Mouse (Mus musculus) left cerebral cortex, postnatal 4 days (tissue): Measurements from ENCODE around the gene Dok1. TPM values are rescaled to one million over a fixed set of nuclear protein-coding genes. Genes with fewer than 3 reads are reported as not detected.

Experiments
- DNase-seq: peaks from one replicate; pipeline ENCODE4 v3.0.0-alpha.2; 2022
- intact Hi-C: fragments of 180-260 bp; cut with DNase I; formaldehyde crosslinking; loops from one replicate; pipeline ENCODE4 v1.15.1; 2025
- microRNA-seq: library from miRNA; unstranded; fragments of <30 nt; microRNA quantifications from one replicate; pipeline ENCODE4 v1.2.0, GENCODE M21; 2022
- total RNA-seq, 2 experiments: library from RNA; stranded (reverse); gene quantifications; 2 replicates each; pipeline ENCODE4 v1.2.3; 2021

The Dok1 gene
- total RNA-seq, 2 experiments from 2014 or later: 0.76 to 1.7 TPM

GRCm38 (mm10) chr6:82987411-82987971, 45.8 kb downstream of the Dok1 start:
- DNase-seq: no peak
- intact Hi-C loops: no loop called here

Small RNA genes lying within 50 kb of the gene (microRNA-seq; reads per million reads assigned to microRNA genes)
- not detected for gene Mir7040

Other genes with a start within 250 kb of the Dok1 start
- 10 to 100 TPM; 51.3 to 54.0 TPM for gene Sema4f, start 93.7 kb downstream of the Dok1 start, total RNA-seq
- gene M1ap, start 86.6 kb downstream of the Dok1 start, total RNA-seq: under 1 TPM in 1 of 2 experiments, not detected in 1; 0.44 TPM
- 1 to 10 TPM; 3.2 to 3.6 TPM for gene Loxl3, start 702 bp upstream of the Dok1 start, total RNA-seq
- 10 to 100 TPM; 94.8 to 98.5 TPM for gene Aup1, start 21.1 kb upstream of the Dok1 start, total RNA-seq
- 10 to 100 TPM; 66.1 to 70.5 TPM for gene Htra2, start 21.8 kb upstream of the Dok1 start, total RNA-seq
- under 1 TPM; 0.62 to 0.84 TPM for gene Dqx1, start 24.4 kb upstream of the Dok1 start, total RNA-seq
- not detected for gene Tlx2, start 36.8 kb upstream of the Dok1 start, total RNA-seq
- gene Pcgf1, start 44.4 kb upstream of the Dok1 start, total RNA-seq: 10 to 100 TPM; 16.8 to 23.3 TPM
- not detected for gene Lbx2, start 52.9 kb upstream of the Dok1 start, total RNA-seq
- 10 to 100 TPM; 12.0 to 18.4 TPM for gene Ccdc142, start 68.1 kb upstream of the Dok1 start, total RNA-seq
- gene Gm42688, start 68.1 kb upstream of the Dok1 start, total RNA-seq: 10 to 100 TPM in 1 of 2 experiments, 1 to 10 TPM in 1; 9.7 to 11.3 TPM
- 10 to 100 TPM; 58.4 to 60.7 TPM for gene Mrpl53, start 75.6 kb upstream of the Dok1 start, total RNA-seq
- gene Mogs, start 82.0 kb upstream of the Dok1 start, total RNA-seq: 10 to 100 TPM; 27.2 to 33.2 TPM
- gene Wbp1, start 88.1 kb upstream of the Dok1 start, total RNA-seq: 10 to 100 TPM; 60.3 to 68.7 TPM
- 10 to 100 TPM; 24.9 to 26.4 TPM for gene Ino80b, start 92.0 kb upstream of the Dok1 start, total RNA-seq
- gene Rtkn, start 102.0 kb upstream of the Dok1 start, total RNA-seq: 10 to 100 TPM; 12.3 to 15.2 TPM
- 10 to 100 TPM; 20.1 to 24.3 TPM for gene Wdr54, start 122.9 kb upstream of the Dok1 start, total RNA-seq
- 10 to 100 TPM; 13.3 to 16.9 TPM for gene 1700003E16Rik, start 122.9 kb upstream of the Dok1 start, total RNA-seq
- gene Dctn1, start 132.4 kb upstream of the Dok1 start, total RNA-seq: 100 to 1,000 TPM; 319 to 327 TPM
- gene Slc4a5, start 186.4 kb upstream of the Dok1 start, total RNA-seq: under 1 TPM; 0.46 to 0.52 TPM